Mouse (Mus musculus): ENCODE data around the gene Tmem109.

The Tmem109 gene

DNA sequence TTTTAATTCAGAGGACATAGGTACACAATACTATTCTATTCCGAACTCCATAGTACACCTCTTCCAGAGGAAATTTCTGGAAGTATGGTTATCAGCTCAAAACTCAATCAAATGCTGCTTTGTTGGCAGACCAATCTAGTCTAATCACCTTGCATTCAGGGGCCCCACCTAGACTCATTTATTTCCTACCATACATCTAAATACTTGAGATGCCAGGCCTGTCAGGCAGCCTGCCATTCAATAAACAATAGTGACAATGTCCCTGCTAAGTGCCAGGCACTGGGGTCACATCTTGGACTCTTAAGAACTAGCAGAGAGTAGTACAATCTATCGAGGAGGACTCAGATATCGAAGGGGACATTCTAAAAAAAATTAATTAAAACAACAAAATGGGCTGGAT, 10.4 kb upstream of the Tmem109 start:
- WGBS = 87% methylated on average over 3 of the region's 3 CpGs

DNA sequence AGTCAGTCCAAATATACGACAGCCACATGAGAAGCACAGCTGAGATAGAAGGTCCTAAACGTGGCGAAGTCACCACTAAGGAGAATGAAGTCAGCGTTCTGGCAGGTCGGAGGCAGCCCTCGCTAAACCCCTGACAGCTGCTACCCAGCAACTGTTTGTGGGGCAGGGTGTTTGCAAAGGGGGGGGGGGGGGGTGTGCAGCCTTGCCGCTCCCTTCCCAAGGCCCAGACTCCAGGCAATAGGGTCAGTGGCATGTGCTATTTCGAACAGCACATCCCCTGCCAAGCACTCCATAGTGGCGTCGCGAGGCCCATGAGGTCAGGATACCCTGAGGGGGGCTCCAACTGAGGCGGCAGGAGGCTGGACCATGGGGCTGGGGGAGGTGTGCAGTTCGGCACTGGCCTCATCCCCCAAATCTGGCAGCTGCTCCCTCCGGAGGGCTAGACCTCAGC, 801 bp downstream of the Tmem109 start:
- under 1% methylated on average over 14 of the region's 14 CpGs for WGBS

DNA sequence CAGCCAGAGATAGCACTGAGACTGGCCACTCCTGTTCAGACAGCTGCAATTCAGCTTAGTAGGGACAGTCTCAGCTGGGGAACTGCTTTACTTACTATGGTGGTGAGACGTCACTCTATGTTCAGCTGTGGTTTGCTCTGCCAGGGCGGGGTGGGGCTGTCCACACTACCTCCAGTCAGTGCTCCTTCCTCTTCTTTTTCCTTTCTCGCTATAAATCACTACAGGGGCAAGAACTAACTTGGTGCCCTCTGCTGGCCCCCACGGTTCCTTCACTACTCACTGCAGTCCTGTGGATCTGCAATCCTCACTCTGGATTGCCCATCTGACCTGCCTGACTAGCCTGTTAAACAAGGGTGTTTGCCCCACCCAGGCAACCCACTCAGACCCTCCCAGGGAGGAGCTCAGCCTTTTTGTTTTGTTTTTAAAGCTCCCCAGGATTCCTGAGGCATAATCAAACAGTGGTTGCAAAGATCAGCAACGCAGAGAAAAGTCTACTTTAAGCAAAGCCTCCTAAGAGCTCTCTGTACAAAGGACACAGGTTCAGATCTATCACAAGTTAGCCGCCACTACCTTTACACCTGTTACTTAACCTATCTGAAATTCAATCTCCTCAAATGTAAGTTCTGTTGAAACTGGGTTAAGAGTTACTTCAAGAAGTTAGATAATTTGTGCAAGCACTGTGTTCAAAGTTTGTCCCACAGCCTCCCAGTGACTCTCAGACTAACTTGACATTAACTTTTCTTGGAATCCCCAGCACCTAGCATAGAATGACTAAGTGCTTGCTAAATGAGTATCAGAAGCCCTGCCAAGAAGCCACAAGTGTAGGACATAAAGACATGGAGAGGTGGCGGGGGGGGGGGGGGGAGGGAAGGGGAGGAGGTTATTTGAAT, 1.5 kb downstream of the Tmem109 start:
- WGBS = 20% methylated on average over 7 of the region's 7 CpGs

DNA sequence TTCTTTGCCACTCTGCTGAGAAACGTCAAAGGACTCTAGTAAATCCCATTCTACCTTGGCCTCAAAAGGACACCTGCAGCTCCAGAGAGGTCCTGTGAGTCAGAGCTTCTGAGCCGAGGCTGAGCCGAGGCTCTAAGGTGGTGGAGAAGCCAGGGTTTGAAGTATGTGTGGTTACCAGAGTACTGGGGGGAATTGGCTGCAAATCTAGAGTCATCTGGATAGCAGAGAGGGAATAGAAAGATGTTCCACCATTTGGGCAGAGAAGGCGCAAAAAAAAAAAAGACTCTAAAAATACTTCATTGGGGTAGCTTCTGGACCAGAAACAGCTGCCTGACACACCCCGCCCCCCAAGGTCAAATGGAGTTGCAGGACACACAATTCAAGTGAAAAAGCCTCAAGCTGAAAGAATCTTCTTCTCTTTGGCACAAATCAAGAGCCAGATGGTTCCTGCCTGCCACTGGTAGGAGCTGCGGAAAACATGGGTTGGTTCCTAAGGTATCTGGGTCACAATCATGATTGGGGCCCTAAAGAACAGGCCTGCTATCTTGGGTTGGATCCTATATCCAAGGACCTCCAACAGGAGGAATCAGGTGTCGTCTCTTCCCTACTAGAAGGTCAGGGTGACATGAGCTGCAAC, 3.5 kb downstream of the Tmem109 start:
- WGBS = 53% methylated on average over 7 of the region's 7 CpGs

DNA sequence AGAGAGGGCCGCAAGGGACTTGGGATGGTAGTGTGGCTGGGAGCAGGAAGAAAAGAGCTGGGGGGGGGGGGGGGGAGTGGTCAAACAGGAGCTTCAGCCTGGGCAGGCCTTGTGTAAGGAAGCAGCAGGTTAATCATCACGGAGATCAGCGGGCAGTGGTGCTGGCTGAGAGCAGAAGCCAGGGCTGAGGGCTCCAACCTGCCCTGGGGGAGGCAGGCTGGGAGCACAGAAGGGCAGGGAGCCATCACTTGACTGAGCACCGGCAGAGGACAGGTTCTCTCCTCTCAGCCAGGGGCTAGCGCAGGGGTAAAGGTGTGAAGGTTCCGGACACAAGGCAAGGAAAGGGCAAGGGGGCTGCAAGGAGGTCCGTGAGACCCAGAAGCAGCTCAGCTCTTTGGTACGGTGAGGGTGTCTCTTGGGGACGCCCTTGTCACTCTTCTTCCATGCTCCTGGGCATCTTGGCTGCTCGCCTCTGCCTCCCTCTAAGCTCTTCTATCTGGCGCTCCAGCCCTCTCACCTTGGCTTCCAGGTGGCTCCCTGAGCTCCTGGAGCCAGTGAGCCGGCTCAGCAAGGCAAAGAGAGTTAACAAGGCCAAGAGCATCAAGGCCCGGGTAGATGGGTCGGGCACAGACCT, 10.4 kb downstream of the Tmem109 start:
- 82% methylated on average over 14 of the region's 14 CpGs for WGBS

DNA sequence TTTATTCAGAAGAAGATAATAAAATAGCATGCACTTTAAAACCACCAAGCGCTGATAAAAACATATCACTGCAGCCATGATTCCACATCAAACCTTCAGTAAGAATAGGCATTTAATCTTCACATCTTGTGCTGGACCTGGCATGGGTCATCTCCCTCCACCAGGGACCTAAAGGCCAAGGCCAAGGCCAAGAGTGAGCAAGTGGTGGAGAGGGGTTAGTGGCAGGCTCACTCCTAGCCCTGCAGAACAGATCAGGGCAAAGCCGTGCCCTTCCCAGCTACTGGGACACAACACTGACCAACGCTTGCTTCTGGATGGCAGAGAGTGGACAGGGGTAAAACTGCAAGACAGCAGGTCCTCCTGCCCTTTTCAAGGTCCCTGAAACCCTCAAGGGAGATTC, 11.1 kb downstream of the Tmem109 start:
- WGBS = 85% methylated on average over 3 of the region's 3 CpGs

DNA sequence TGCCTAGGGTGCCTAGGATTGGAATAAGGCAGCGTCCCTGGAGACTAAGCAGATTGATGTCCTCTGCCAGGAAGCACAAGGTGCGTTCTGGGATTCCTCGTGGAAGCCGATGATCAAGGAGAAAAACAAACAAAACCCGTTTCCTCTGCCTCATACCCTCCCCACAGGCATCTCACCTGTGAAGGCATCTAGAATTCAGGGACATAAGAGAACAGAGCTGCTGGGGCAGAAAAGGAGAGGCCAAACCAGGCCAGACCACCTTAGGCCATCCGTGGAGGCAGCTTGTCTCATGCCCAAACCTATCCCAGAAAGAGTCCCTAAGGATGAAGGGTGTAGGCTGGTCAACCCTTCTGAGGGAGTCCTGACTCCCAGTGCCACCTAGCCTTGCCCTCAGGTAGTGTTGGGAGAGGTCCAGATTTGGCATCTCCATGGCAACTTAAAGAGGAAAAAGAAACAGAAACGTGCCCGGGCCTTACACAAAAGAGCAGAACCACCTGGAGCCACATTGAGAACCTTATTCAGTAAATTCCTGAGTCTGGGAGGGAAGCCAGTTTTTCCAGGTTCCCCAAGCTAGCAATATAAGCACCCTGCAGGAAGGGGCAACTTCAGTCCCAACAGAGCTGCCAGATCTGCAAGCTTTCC, 11.8 kb downstream of the Tmem109 start, which contains the start of gene Tmem132a:
Gene Tmem132a (minus strand): TSS at position 55 of the 642 bp plus-strand sequence.
- 7% methylated on average over 8 of the region's 8 CpGs for WGBS

DNA sequence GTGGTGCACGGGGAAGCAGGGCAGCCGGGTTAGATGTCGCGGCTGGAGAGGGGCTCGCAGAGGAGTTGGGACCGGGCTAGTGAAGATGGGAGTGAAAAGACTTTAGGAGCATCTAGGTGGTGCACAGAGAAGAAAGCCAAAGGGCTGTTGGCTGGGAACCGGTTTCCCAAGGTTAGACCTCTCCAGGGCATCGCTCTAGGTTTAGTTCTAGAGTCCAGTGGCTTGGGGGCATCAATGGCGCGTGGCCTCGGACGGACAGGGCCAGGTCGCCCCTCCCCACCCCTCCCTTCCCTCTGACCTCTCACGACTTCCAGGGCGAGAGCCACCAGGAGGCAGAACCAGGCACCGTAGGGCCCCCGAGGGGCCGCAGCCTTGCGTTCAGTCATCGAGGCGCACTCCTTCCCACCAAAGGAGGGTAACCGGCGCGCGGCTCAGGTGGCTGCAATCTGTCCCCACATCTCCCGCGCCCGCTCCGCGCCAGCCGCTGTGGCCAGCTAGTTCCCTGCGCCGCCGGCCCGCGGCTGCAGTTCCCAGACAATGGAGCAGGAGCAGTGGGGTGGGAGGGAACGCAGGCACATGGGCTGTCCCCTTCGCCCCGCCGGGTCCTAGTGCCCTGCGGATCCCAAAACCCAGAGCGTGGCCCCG, 12.4 kb downstream of the Tmem109 start:
- under 1% methylated on average over 43 of the region's 43 CpGs for WGBS

DNA sequence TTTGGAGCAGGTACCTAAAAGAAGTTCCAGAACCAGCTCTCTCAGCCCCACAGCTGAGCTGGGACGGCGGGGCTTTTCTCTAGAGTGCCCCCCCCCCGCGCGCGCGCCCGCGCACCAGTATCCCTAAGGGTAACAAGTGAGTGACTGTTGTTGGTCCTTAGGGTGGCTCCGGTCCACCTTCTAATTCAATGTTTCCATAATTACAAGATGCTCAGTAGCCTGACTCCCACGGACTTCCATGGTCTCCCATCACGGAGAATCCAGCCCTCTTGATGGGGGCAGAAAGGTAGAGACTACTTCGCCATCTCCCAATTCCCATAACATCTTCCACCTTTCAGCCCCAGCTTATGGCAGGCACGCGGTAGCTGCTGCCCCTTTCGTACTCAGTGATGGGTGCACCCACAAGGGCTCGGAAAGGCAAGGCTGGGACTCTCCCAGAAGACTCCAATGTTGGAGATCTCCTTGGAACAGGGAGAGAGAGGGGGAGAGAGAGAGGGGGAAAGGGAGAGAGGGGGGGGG, 13.1 kb downstream of the Tmem109 start:
- 2% methylated on average over 17 of the region's 17 CpGs for WGBS

DNA sequence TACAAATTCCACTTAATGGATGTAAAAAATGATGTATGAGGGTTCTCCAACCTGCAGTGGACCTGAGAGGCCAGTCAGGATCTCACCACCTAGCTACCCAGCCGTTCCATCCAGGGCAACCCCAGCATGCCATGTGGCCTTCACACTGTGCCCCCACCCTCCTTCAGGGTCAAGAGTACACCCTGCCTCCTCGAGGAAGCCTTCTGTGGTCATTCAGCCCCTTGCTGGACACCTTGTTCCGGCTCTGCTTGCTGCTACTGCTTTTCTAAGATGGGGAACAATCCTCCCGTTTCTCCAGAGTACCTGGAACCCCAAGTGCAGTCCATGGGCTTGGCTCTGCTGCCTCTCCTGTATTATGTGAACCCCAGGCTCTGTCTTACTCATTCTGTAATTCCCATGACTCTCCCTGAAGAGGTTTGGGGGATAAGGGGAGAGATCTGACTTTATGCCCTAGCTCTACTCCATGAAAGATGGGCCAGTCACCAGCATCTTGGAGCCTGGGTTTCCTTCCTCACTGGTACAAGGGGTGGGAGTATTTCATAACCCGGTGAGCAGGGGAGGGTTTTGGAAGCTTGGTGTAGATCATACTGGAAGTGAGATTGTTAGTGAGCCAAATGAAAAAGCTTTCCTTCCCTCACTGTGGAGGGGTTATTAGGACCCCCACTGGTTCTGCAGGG, 13.7 kb downstream of the Tmem109 start:
- WGBS = 26% methylated on average over 5 of the region's 5 CpGs

DNA sequence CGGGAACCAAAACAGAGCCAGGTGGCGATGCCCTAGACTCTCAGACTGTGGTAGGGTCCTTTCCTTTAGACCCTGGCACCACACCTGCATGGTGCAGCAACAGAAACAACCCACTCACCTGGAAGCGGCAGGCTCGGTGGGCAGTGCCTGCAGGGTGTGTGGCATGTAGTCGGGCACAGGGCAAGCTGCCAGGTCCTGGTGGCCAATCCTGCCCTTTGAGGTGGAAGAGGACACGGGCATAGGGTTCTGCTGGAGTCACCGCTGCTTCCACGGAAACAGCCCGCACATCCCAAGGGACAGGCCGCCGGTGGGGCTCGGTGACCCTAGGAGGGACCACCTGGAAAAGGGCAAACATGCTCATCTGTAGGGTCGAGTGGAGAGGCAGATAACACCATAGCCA, 15.4 kb downstream of the Tmem109 start:
- 91% methylated on average over 13 of the region's 13 CpGs for WGBS

DNA sequence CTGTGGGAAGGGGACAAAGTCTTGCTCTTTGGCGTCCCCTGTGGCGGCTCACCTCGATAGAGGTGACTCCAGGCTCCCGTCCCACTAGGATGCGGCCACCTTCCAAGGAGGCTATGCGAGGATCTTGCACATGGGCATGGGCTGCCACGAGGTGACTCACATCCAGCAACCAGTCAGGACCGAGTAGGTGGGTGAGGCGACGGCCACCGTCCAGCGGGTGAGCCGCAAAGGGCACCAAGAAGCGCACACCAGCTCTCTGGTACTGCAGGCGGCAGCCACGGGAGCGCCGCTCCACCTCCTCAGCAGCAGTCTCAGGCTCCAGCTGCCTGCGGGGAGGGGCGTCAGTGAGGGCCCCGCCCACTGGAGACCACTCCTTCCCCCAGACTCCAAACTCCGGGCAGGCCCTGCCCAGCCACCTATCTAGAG, 21.7 kb downstream of the Tmem109 start:
- 48% methylated on average over 22 of the region's 22 CpGs for WGBS

DNA sequence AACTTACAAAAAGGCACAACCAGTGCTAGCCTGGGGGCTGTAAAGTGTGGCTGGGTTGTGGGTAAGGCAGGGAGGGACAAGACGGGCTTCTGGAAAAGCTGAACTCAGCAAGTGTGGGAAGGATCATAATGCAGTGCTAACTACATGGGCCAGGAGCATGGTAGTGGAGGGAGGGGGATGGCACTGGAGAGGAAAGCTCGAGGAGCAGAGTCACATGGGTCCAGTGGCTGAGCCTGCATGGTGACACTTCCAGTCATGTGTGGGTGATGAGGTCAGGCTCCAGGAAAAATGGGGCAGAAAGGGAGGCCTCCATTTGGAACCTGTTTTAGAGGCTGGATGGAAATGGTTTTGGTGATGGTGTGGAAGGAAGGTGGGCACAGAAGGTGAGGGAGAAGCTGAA, 25.3 kb downstream of the Tmem109 start:
- WGBS = 21% methylated on average over 2 of the region's 2 CpGs

DNA sequence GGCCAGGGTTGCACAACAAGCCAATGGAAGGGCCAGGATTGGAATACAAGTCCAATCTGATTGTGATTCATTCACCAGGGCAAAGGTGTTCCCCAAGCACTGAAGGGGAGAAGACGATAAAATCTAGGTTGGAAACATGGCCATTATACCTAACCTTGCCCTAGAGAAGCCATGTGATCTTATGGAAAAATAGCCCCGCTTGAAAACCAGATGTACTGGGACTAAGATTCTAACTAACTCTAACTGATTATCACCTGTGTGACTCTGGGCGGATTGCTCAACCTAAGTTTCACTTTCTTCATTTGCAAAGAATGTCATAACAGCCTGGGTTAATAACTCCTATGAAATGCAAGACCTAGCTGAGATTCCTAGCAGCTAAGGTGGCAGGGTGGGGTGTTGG, 26.4 kb downstream of the Tmem109 start:
- 91% methylated on average over 3 of the region's 3 CpGs for WGBS

DNA sequence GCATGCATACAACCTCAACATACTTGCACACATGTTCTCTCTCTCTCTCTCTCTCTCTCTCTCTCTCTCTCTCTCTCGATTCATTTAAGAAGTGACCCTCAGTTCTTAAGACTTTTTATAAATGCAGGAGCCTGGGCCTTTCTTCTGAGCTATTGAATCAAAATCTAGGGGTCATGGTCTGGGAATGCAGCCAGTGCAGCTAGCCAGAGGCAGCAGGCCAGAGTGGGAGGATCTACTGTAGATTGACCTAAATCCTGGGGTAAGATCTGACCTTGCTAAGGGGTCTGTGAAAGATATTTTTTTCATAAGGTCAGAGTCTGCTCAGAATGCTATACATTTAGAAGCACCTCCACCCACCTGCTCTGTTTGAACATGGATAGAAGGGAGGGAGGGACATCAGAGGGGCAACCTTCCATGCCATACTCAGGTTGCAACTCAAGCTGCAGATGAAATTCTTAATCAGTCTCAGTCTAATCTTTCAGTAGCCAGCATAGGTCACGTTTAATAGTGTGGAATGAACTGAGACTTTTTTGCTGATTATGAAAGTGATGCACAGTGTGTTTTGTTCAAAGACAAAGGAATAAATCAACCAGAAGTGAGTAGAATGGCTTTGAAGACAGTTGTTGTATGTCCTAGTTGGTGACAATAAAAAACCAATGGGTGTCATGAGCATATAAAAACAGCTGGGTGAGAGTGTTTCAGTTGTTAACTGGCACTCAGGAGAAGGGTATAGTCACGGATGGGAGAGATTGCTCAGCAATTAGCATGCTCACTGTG, 34.3 kb downstream of the Tmem109 start:
- WGBS = 50% methylated on average over 3 of the region's 3 CpGs

DNA sequence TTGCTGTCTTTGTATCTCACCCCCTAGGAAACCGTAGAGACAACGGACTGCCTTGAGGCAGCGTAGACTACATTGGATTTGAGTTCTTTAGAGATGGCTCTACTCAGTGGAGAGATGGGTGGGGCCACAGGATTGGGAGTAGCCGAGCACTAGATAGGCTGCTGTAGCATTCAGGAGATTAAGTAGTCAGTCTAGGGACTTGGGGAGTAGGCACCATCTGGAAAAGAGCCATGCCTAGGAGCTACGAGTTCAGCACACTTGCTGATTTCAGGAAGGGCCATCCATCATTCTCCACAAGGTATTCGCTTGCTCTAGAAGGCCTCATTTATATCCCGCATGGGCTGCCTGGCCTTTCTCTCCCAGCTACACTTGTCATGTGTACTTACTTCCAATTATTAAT, 35.7 kb downstream of the Tmem109 start:
- WGBS = 80% methylated on average over 7 of the region's 7 CpGs

DNA sequence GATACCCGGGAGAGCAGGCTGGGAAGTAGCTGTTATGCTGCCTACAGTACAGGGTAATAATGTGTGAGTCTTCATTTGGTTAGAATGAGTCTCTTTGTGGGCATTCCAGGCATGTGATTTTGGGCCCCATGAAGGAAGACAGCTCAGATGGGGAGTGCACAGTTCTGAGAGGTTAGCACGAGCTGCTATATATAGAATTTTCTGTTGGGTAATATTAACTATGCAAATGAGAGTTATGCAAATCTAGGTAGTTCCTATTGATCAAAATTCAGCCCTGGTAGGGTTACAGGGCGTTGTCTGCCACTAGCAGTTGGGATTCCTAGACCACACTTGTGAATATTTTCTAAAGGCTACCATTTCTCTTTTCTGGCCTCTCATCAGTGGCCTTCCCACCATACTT, 36.3 kb downstream of the Tmem109 start:
- WGBS = 78% methylated on average over 3 of the region's 3 CpGs

DNA sequence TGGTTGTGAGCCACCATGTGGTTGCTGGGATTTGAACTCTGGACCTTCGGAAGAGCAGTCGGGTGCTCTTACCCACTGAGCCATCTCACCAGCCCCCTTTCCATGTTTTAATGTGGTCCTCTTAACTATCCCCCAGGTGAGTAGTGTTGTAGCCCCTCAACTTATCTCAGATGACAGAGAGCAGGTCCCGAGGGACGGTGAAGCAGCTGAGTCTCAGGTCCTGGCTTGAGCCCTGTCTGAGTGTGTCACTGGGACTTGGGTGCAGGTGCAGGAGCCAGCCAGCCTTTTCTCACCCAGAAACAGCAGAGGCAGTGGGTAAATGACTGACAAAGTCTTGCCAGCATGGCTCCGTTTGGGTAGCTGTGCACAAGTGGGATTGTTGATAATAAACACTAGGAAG, 37.6 kb downstream of the Tmem109 start:
- WGBS = 88% methylated on average over 5 of the region's 5 CpGs

DNA sequence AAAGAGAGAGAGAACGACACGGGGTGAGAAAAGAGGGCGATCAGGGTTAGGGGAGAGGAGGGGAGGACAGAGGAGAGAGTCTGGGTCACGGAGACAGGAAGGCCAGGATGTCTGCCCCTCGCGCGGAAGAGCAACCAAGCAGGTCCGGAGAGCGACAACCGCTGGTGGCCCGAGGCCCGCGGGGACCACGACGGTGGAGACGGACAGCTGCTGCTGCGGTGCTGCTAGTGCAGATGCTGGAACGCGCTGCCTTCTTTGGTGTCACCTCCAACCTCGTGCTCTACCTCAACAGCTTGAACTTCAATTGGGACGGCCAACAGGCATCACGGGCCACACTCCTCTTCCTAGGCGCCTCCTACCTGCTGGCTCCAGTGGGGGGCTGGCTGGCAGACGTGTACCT, 38.9 kb downstream of the Tmem109 start:
- WGBS = 68% methylated on average over 24 of the region's 24 CpGs

Data from cerebral cortex, adult 2 months (tissue).